Mouse (Mus musculus) intestine, embryonic 14.5 days (tissue): Measurements from ENCODE around the gene Stk25. TPM values are rescaled to one million over a fixed set of nuclear protein-coding genes. Genes with fewer than 3 reads are reported as not detected.

Experiments
- ATAC-seq: fragments of 200-750 bp; cut with Nextera tagmentation; replicated peaks from 2 replicates; pipeline ENCODE4 v1.8.0; 2017; ENCODE audit warnings: low read depth, moderate number of reproducible peaks, moderate TSS enrichment, moderate library complexity; ENCODE audit not compliant: low FRiP score, low TSS enrichment
- DNase-seq: peaks from one replicate; pipeline ENCODE4 v3.0.0-alpha.2; 2018; ENCODE audit warnings: low spot score
- H3K27ac ChIP-seq: fragments of 300-500 bp; sonication (generic); 2 replicates; pipeline ENCODE4 v1.5.1; 2014; ENCODE audit warnings: low read depth, mild to moderate bottlenecking, control low read depth
- H3K27me3 ChIP-seq: fragments of 300-500 bp; sonication (generic); replicated peaks from 2 replicates; pipeline ENCODE4 v1.6.1; 2014; ENCODE audit warnings: low read length, control low read depth; ENCODE audit not compliant: control insufficient read depth, insufficient read depth
- H3K36me3 ChIP-seq: fragments of 300-500 bp; sonication (generic); 2 replicates; pipeline ENCODE4 v1.6.1; 2014; ENCODE audit warnings: low read length, control low read depth; ENCODE audit not compliant: control insufficient read depth, insufficient read depth
- H3K4me1 ChIP-seq: fragments of 300-500 bp; sonication (generic); replicated peaks from 2 replicates; pipeline ENCODE4 v1.6.1; 2014; ENCODE audit warnings: low read length, control low read depth, mixed read lengths; ENCODE audit not compliant: control insufficient read depth, insufficient read depth
- H3K4me2 ChIP-seq: fragments of 300-500 bp; sonication (generic); 2 replicates; pipeline ENCODE4 v1.6.1; 2014; ENCODE audit warnings: low read length
- H3K4me3 ChIP-seq: fragments of 300-500 bp; sonication (generic); 2 replicates; pipeline ENCODE4 v1.5.1; 2014; ENCODE audit warnings: low read depth, low read length, control low read depth, mixed read lengths
- H3K9ac ChIP-seq: fragments of 300-500 bp; sonication (generic); 2 replicates; pipeline ENCODE4 v1.6.1; 2014; ENCODE audit warnings: mild to moderate bottlenecking, low read length
- H3K9me3 ChIP-seq: fragments of 300-500 bp; sonication (generic); 2 replicates; pipeline ENCODE4 v1.6.1; 2016; ENCODE audit warnings: low read length, control low read depth; ENCODE audit not compliant: control insufficient read depth
- WGBS: fragments of 180-500 bp; shearing (Covaris S2); extraction: QIAGEN DNeasy Blood & Tissue Kit; methylation state at CpG from one replicate; pipeline ENCODE4 v1.1.7; 2014; 5-methylcytosine and 5-hydroxymethylcytosine counted together
- polyA plus RNA-seq: library from polyadenylated mRNA; unstranded; fragments of >200 nt; fragmentation: Nextera tagmentation; extraction: Ambion mirVana; gene quantifications from 2 replicates; pipeline ENCODE4 v1.2.1, GENCODE M21; 2014

The Stk25 gene
- polyA plus RNA-seq, 1 experiment from 2014 or later = 179 TPM

GRCm38 (mm10) chr1:93608696-93609245 is 49.7 kb downstream of the Stk25 start:
- no peak overlapping the region for H3K4me2 ChIP-seq
- no peak overlapping the region for H3K9ac ChIP-seq
- no peaks in the 10 kb centered on the region for H3K36me3 ChIP-seq
- H3K4me3 ChIP-seq = no peak overlapping the region
- H3K9me3 ChIP-seq = no peaks in the 10 kb centered on the region
- no peak overlapping the region for H3K27ac ChIP-seq
- ATAC-seq (no peak), DNase-seq (no peak)
- no peaks in the 10 kb centered on the region for H3K4me1 ChIP-seq
- WGBS = 80% methylated on average over 4 of the region's 4 CpGs
- H3K27me3 ChIP-seq = no peaks in the 10 kb centered on the region

- H3K9me3 ChIP-seq = no peaks in the 10 kb centered on the region
- H3K4me2 ChIP-seq = no peak overlapping the region
- DNase-seq (no peak), ATAC-seq (no peak)
- no peak overlapping the region for H3K27ac ChIP-seq
- no peaks in the 10 kb centered on the region for H3K36me3 ChIP-seq
- H3K9ac ChIP-seq = no peak overlapping the region
- 82% methylated on average over 14 of the region's 14 CpGs for WGBS
- no peak overlapping the region for H3K4me3 ChIP-seq
- no peaks in the 10 kb centered on the region for H3K4me1 ChIP-seq
- no peaks in the 10 kb centered on the region for H3K27me3 ChIP-seq
Observed at GRCm38 (mm10) chr1:93607090-93608083, 51.1 kb downstream of the Stk25 start.

- no peaks in the 10 kb centered on the region for H3K9me3 ChIP-seq
- no peaks in the 10 kb centered on the region for H3K27me3 ChIP-seq
- DNase-seq (no peak), ATAC-seq (no peak)
- H3K9ac ChIP-seq = no peak overlapping the region
- no peak overlapping the region for H3K4me2 ChIP-seq
- H3K36me3 ChIP-seq = no peaks in the 10 kb centered on the region
- no peaks in the 10 kb centered on the region for H3K4me1 ChIP-seq
- H3K4me3 ChIP-seq = no peak overlapping the region
- WGBS = 93% methylated on average over 12 of the region's 12 CpGs
- H3K27ac ChIP-seq = no peak overlapping the region
Observed at GRCm38 (mm10) chr1:93603921-93604320, 54.5 kb downstream of the Stk25 start.

GRCm38 (mm10) chr1:93602911-93603310 is 55.5 kb downstream of the Stk25 start:
- WGBS = 82% methylated on average over 4 of the region's 4 CpGs
- no peak for ATAC-seq

GRCm38 (mm10) chr1:93595916-93596315 is 62.5 kb downstream of the Stk25 start:
- Histone ChIP-seq H3K4me1 (no peaks in the 10 kb centered on the region), H3K27ac (no peak overlapping the region), H3K4me2 (no peak overlapping the region), H3K27me3 (no peaks in the 10 kb centered on the region), H3K36me3 (no peaks in the 10 kb centered on the region), H3K9ac (no peak overlapping the region), H3K4me3 (no peak overlapping the region), H3K9me3 (no peaks in the 10 kb centered on the region)
- WGBS = 77% methylated on average over 6 of the region's 6 CpGs
- DNase-seq (no peak), ATAC-seq (no peak)

More at GRCm38 (mm10) chr1:93602911-93603310, 55.5 kb downstream of the Stk25 start:
- Histone ChIP-seq H3K9ac (no peak overlapping the region), H3K4me1 (no peaks in the 10 kb centered on the region), H3K27me3 (no peaks in the 10 kb centered on the region), H3K4me2 (no peak overlapping the region), H3K36me3 (no peaks in the 10 kb centered on the region), H3K27ac (no peak overlapping the region), H3K9me3 (no peaks in the 10 kb centered on the region), H3K4me3 (no peak overlapping the region)
- no peak for DNase-seq

DNA sequence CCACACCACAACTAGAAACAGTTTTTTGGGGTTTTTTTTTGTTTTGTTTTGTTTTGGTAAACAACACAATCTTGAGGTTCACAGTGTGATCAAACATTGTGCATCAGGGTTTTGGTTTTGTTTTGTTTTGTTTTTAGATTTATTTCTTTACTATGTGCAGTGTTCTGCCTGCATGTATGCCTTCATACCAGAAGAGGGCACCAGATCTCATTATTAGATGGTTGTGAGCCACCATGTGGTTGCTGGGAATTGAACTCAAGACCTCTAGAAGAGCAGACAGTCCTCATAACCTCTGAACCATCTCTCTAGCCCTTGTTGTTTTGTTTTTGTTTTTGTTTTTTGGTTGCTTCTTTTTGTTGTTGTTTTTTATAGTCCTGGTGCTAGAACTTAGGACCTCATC is 64.5 kb downstream of the Stk25 start:
- H3K36me3 ChIP-seq = no peaks in the 10 kb centered on the region
- no peak for DNase-seq
- H3K4me2 ChIP-seq = no peak overlapping the region
- no peaks in the 10 kb centered on the region for H3K9me3 ChIP-seq
- no peaks in the 10 kb centered on the region for H3K4me1 ChIP-seq
- H3K27me3 ChIP-seq = no peaks in the 10 kb centered on the region
- ATAC-seq = no peak
- H3K4me3 ChIP-seq = no peak overlapping the region
- no peak overlapping the region for H3K27ac ChIP-seq
- H3K9ac ChIP-seq = no peak overlapping the region

GRCm38 (mm10) chr1:93588346-93588745 is 70.1 kb downstream of the Stk25 start:
- Histone ChIP-seq H3K27ac (no peak overlapping the region), H3K36me3 (no peaks in the 10 kb centered on the region), H3K9ac (no peak overlapping the region), H3K9me3 (0 out of 2 replicates have a peak, but pooled peaks cover 2% of the 10 kb centered on the region), H3K4me3 (no peak overlapping the region), H3K4me2 (no peak overlapping the region), H3K27me3 (no peaks in the 10 kb centered on the region), H3K4me1 (no peaks in the 10 kb centered on the region)
- DNase-seq (no peak), ATAC-seq (no peak)
- 82% methylated on average over 3 of the region's 3 CpGs for WGBS

DNA sequence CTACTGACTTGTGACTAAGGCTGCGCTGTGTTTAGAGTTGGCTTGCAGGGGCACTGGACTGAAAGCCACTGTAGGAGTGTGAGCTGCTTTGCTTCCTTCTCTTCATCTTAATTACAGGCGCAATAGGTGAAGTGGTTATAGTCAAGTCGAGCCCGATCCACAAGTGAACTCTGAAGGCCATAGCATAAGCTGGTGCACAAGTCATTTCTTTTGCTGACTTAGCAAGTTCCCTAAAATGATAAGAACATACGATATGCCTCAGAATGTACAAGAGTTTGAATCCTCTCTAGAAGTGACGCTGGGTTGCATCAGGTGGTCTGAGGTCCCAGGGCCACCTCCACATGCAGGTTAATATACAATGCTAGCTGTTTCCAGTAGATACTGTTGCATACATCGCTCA is 76.9 kb downstream of the Stk25 start:
- Histone ChIP-seq H3K36me3 (peaks cover 25% of the 10 kb centered on the region; the same call in 1 of the 2 replicates), H3K27me3 (no peaks in the 10 kb centered on the region), H3K4me2 (no peak overlapping the region), H3K4me3 (no peak overlapping the region), H3K9ac (no peak overlapping the region), H3K9me3 (0 out of 2 replicates have a peak, but pooled peaks cover 2% of the 10 kb centered on the region), H3K27ac (no peak overlapping the region), H3K4me1 (no peaks in the 10 kb centered on the region)
- WGBS = 92% methylated on average over 7 of the region's 7 CpGs
- ATAC-seq = no peak
- DNase-seq = no peak
